Mouse (Mus musculus) kidney, embryonic 16.5 days (tissue): ENCODE data around the gene Chrna9. TPM values are rescaled to one million over a fixed set of nuclear protein-coding genes. Genes with fewer than 3 reads are reported as not detected.

ENCODE experiments used
- ATAC-seq: fragments of 200-750 bp; cut with Nextera tagmentation; 2 replicates; pipeline ENCODE4 v1.8.0; 2017; ENCODE audit warnings: moderate TSS enrichment; ENCODE audit not compliant: low FRiP score, low TSS enrichment
- H3K27ac ChIP-seq: fragments of 300-500 bp; sonication (generic); 2 replicates; pipeline ENCODE4 v1.5.1; 2014; ENCODE audit warnings: low read length
- H3K27me3 ChIP-seq: fragments of 300-500 bp; sonication (generic); 2 replicates; pipeline ENCODE4 v1.6.1; 2014; ENCODE audit warnings: low read length, control low read depth, mixed read lengths; ENCODE audit not compliant: insufficient read depth
- H3K36me3 ChIP-seq: fragments of 300-500 bp; sonication (generic); 2 replicates; pipeline ENCODE4 v1.6.1; 2014; ENCODE audit warnings: low read length, control low read depth, mixed read lengths; ENCODE audit not compliant: insufficient read depth
- H3K4me1 ChIP-seq: fragments of 300-500 bp; sonication (generic); 2 replicates; pipeline ENCODE4 v1.6.1; 2014; ENCODE audit warnings: low read length, control low read depth, mixed read lengths; ENCODE audit not compliant: insufficient read depth
- H3K4me2 ChIP-seq: fragments of 300-500 bp; sonication (generic); replicated peaks from 2 replicates; pipeline ENCODE4 v1.6.1; 2014; ENCODE audit warnings: low read depth, low read length
- H3K4me3 ChIP-seq: fragments of 300-500 bp; sonication (generic); 2 replicates; pipeline ENCODE4 v1.5.1; 2014; ENCODE audit warnings: mild to moderate bottlenecking, low read length
- H3K9ac ChIP-seq: fragments of 300-500 bp; sonication (generic); replicated peaks from 2 replicates; pipeline ENCODE4 v1.6.1; 2014; ENCODE audit warnings: low read length
- H3K9me3 ChIP-seq: fragments of 300-500 bp; sonication (generic); 2 replicates; pipeline ENCODE4 v1.6.1; 2016; ENCODE audit warnings: low read length, control low read depth
- WGBS: fragments of 180-500 bp; shearing (Covaris S2); extraction: QIAGEN DNeasy Blood & Tissue Kit; methylation state at CpG from one replicate; pipeline ENCODE4 v1.1.7; 2014; 5-methylcytosine and 5-hydroxymethylcytosine counted together
- polyA plus RNA-seq: library from polyadenylated mRNA; unstranded; fragments of >200 nt; fragmentation: Nextera tagmentation; extraction: Ambion mirVana; gene quantifications from 2 replicates; pipeline ENCODE4 v1.2.1, GENCODE M21; 2015

The Chrna9 gene
- polyA plus RNA-seq, 1 experiment from 2014 or later, result 0.30 TPM

DNA sequence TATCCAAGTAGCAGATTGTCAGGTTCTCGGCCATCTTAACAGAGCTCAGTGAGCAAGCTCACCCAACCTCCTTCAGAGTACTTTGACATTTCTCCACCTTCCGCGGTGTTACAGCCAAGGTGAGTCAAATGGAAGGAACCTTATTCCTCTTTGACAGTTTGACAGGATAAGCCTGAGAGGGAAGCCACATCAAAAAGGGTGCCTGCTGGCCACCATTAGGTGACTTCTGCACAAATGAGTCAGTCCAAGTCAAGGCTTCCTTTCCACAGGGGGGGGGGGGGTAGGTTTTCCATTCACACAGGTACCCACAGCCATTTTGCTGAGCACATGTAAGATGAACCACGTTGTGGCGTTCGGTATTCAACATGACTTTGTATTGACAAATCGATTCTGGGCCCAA is 20.4 kb upstream of the Chrna9 start:
- no peak overlapping the region for H3K9ac ChIP-seq
- no peaks in the 10 kb centered on the region for H3K9me3 ChIP-seq
- H3K4me2 ChIP-seq, result no peak overlapping the region
- ATAC-seq, result no peak
- H3K27me3 ChIP-seq, result no peaks in the 10 kb centered on the region
- WGBS, result 95% methylated on average over 7 of the region's 7 CpGs
- no peak overlapping the region for H3K4me3 ChIP-seq
- no peaks in the 10 kb centered on the region for H3K36me3 ChIP-seq
- H3K27ac ChIP-seq, result no peak overlapping the region
- no peaks in the 10 kb centered on the region for H3K4me1 ChIP-seq

DNA sequence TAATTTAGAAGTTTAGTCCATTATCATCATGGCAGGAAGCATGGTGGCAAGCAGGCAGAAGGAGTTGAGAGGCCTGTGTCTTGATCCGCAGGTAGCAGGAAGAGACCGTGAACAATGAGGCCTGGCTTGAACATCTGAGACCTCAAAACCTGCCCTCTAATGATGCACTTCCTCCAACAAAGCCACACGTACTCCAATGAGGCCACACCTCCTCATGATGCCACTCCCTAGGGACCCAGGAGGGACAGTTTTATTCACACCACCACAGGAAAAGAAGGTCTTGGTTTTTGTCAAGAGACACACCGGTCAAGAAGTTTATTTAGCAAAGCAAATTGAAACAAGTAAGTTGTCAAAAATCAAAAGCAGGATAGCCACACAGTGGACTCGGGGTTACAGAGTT is 17.8 kb upstream of the Chrna9 start:
- Histone ChIP-seq H3K4me2 (no peak overlapping the region), H3K27ac (no peak overlapping the region), H3K9ac (no peak overlapping the region), H3K36me3 (no peaks in the 10 kb centered on the region), H3K4me1 (0 out of 2 replicates have a peak, but pooled peaks cover 5% of the 10 kb centered on the region), H3K4me3 (no peak overlapping the region), H3K9me3 (no peaks in the 10 kb centered on the region), H3K27me3 (no peaks in the 10 kb centered on the region)
- WGBS, result 90% methylated on average over 5 of the region's 5 CpGs
- no peak for ATAC-seq

DNA sequence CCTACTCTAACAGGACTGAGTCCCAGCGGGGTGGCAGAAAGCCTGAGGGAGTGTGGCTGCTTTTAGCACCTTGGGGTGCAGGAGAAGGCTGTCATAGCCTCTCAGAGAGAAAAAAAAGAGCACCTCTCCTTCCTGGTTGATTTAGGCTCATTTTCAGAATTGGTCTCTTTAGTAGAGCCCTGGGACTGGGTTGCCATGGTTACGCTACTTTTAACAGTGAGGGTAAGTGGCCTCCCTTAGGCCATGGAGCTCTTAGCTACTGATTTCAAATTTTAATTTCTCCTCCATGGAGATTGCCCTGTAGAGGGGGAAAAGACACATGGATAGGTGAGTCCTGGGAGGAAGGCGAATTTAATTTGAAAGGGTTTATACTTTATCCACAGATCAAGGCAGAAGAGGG is 16.1 kb upstream of the Chrna9 start:
- Histone ChIP-seq H3K27me3 (no peaks in the 10 kb centered on the region), H3K4me3 (no peak overlapping the region), H3K9me3 (no peaks in the 10 kb centered on the region), H3K27ac (no peak overlapping the region), H3K36me3 (no peaks in the 10 kb centered on the region), H3K4me1 (0 out of 2 replicates have a peak, but pooled peaks cover 5% of the 10 kb centered on the region), H3K9ac (no peak overlapping the region), H3K4me2 (no peak overlapping the region)
- WGBS, result 86% methylated on average over 3 of the region's 3 CpGs
- ATAC-seq, result no peak

DNA sequence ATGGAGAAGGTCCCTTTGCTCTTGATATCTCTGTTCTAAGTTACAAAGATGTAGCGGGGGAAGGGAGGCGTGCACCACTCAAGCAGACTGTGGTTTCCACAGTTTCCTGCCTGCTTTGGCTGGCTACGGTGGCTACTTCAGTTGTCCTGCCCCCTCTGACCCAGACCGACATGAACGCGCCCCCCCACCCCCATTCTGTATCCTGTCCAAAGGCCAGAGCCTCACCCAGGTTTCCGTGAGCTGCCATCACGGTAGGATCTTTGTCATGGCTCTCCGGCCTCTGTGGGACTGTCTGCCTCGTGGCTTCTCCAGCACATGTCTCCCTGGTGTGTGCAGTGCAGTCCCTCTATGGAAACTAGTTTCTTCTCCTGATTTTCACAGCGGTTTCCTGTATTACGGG is 15.4 kb upstream of the Chrna9 start:
- 75% methylated on average over 12 of the region's 12 CpGs for WGBS
- H3K4me2 ChIP-seq, result no peak overlapping the region

DNA sequence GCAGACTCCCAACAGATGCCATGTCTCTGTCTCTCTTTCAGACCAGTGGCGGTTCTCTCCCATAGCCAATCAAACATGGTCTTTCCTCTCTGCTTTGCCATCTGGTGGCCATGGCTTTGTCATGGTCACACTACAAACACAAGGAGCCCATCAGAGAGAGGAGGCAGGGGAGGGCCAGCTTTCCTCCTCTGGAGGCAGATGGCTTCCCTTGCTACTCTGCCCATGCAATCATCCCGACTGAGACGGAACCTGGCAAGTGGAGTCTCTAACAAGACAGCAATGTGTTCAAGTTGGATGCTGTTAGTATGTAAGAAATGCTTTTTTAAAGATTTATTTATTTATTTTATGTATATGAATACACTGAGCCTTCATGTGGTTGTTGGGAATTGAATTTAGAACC is 14.8 kb upstream of the Chrna9 start:
- ATAC-seq, result no peak
- 95% methylated on average over 3 of the region's 3 CpGs for WGBS
- H3K4me3 ChIP-seq, result no peak overlapping the region
- no peak overlapping the region for H3K27ac ChIP-seq
- no peak overlapping the region for H3K9ac ChIP-seq
- H3K27me3 ChIP-seq, result no peaks in the 10 kb centered on the region
- no peaks in the 10 kb centered on the region for H3K9me3 ChIP-seq
- no peak overlapping the region for H3K4me2 ChIP-seq
- 0 out of 2 replicates have a peak, but pooled peaks cover 5% of the 10 kb centered on the region for H3K4me1 ChIP-seq
- no peaks in the 10 kb centered on the region for H3K36me3 ChIP-seq

More for the DNA sequence above, 15.4 kb upstream of the Chrna9 start:
- no peak for ATAC-seq
- Histone ChIP-seq H3K27ac (no peak overlapping the region), H3K9me3 (no peaks in the 10 kb centered on the region), H3K4me1 (0 out of 2 replicates have a peak, but pooled peaks cover 5% of the 10 kb centered on the region), H3K9ac (no peak overlapping the region), H3K36me3 (no peaks in the 10 kb centered on the region), H3K27me3 (no peaks in the 10 kb centered on the region), H3K4me3 (no peak overlapping the region)

DNA sequence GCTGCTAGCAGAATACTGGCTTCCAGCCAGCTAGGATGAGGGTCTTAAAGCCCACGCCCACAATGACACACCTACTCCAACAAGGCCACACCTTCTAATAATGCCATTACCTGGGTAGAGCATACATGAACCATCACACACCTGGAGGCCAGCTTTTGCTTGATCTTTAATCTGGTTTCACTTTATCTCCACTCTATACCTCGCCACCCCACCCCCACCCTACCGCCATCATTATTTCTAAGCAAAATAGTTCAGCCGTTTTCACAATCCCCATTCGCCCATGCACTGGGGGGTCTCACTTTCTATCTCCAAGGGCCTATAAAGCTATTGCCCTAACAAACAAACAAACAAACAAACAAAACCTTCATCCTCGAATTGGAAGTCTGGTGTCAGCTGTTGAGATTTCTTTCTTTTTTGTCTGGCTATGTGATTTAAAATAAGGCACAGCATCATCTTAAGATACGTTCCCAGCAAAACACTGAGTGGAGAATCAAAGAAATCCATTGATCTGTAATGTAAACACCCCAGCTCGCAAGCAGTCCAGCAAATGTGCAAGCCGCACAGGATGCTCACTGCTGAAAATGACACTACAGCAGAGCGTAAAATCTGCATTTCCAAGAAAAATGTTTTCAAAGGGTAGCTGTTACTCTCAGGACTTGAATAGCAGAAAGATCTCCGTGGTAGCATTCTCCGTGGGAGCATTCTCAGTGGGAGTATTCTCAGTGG is 13.9 kb upstream of the Chrna9 start:
- Histone ChIP-seq H3K36me3 (no peaks in the 10 kb centered on the region), H3K4me2 (no peak overlapping the region), H3K9me3 (no peaks in the 10 kb centered on the region), H3K9ac (no peak overlapping the region), H3K4me1 (0 out of 2 replicates have a peak, but pooled peaks cover 5% of the 10 kb centered on the region), H3K4me3 (no peak overlapping the region), H3K27me3 (no peaks in the 10 kb centered on the region), H3K27ac (no peak overlapping the region)
- 79% methylated on average over 12 of the region's 12 CpGs for WGBS
- no peak for ATAC-seq

DNA sequence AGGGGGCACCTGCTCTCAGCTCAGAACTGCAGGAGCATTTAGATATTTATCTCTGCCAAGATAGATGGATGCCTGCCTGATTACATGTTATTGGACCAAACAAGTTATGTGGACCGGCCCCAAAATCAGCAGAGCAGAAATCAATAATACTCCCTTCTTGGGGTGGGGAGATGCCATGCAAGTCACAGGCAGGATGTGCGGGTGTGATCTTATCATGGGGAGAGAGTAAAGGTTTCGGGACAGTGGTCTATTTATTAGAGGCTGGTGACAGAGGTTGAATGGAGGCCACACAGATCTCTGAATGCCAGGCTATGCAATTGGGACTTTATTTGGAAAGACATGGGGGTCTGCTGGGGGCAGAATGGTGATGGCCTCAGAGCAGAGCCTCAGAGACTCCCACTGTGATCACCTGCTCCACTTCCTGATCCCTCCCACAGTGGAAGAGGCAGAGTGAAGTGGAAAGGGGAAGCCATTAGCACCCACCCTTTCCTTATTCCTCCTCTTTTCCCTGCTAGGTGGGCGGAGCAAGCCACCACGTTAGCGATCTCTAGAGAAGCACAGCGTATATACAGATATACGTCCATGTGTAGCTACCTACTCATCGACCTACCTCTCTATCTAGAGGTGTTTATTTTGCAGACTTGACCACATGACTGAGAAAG is 13.1 kb upstream of the Chrna9 start:
- Histone ChIP-seq H3K4me3 (no peak overlapping the region), H3K4me2 (no peak overlapping the region), H3K27me3 (no peaks in the 10 kb centered on the region), H3K27ac (no peak overlapping the region), H3K4me1 (0 out of 2 replicates have a peak, but pooled peaks cover 5% of the 10 kb centered on the region), H3K36me3 (no peaks in the 10 kb centered on the region), H3K9me3 (no peaks in the 10 kb centered on the region), H3K9ac (no peak overlapping the region)
- no peak for ATAC-seq
- WGBS, result 61% methylated on average over 9 of the region's 9 CpGs

DNA sequence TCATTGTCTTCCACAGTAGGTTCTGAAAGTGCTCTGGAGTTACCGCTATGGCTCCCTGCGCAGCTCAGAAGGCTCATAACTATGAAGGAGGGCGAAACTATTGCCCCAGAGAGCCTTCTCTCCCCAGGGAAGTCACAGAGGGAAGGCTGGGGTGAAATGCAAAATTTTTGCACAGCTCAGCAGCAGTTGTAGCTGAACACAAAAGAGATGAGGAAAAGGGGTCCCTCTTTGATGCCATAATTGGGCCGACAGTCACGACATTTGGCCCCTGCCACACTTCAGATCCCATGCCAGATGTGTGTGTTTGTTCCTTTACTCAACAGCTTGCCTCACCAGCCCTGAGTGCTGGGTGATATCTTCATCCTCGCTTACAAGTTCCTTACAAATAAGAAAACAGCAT is 8.1 kb upstream of the Chrna9 start:
- Histone ChIP-seq H3K4me3 (no peak overlapping the region), H3K4me1 (no peaks in the 10 kb centered on the region), H3K9ac (no peak overlapping the region), H3K9me3 (no peaks in the 10 kb centered on the region), H3K27me3 (no peaks in the 10 kb centered on the region), H3K4me2 (no peak overlapping the region), H3K36me3 (no peaks in the 10 kb centered on the region), H3K27ac (no peak overlapping the region)
- ATAC-seq, result no peak
- WGBS, result 72% methylated on average over 6 of the region's 6 CpGs

DNA sequence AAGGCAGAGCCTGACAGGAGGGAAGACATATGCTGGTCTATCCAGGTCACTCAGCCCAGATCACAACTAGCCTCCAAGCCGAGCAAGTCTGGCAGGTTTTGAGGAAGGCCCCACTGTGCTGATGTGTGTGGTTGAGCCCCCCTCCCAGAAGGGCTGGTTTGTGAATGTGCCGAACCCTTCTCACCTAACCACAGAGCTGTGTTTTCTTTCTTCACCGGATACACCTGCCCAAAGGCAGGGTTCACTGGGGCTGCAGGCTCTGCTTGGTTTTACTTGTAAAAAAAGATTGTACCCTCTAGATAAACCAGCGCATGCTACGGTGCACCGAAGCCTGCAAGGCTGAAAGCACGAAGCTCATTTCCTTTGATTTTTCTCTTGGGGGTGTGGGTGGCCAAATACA is 5.6 kb upstream of the Chrna9 start:
- H3K9ac ChIP-seq, result no peak overlapping the region
- no peaks in the 10 kb centered on the region for H3K9me3 ChIP-seq
- no peaks in the 10 kb centered on the region for H3K36me3 ChIP-seq
- no peak overlapping the region for H3K4me3 ChIP-seq
- H3K27me3 ChIP-seq, result no peaks in the 10 kb centered on the region
- 53% methylated on average over 7 of the region's 7 CpGs for WGBS
- 0 out of 2 replicates have a peak, but pooled peaks have one; percentile 31 for ATAC-seq
- no peaks in the 10 kb centered on the region for H3K4me1 ChIP-seq
- no peak overlapping the region for H3K27ac ChIP-seq
- no peak overlapping the region for H3K4me2 ChIP-seq

DNA sequence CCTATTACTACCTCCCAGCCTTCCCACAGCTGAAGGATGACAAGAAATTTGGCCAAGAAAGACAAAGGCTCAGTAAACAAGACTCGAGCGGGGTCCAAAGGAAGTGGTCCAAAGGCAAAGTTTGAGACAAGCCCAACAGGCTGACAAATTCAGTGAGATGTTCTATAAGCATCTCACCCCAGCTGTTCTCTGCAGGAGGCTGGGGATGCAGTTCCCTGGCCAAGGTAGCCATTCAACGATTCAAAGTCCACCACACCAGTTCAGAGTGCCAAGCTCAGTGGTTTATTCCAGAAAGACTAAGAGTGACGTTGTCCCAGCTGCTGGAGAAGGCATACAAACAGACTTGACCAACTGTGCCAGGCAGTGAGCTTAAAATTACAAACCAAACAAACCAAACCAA is 4.5 kb upstream of the Chrna9 start:
- 75% methylated on average over 4 of the region's 4 CpGs for WGBS
- H3K4me3 ChIP-seq, result no peak overlapping the region
- no peak for ATAC-seq

More for the DNA sequence above, 4.5 kb upstream of the Chrna9 start:
- H3K36me3 ChIP-seq, result no peaks in the 10 kb centered on the region
- no peaks in the 10 kb centered on the region for H3K4me1 ChIP-seq
- no peak overlapping the region for H3K4me2 ChIP-seq
- no peak overlapping the region for H3K27ac ChIP-seq
- H3K9ac ChIP-seq, result no peak overlapping the region
- no peaks in the 10 kb centered on the region for H3K27me3 ChIP-seq
- H3K9me3 ChIP-seq, result no peaks in the 10 kb centered on the region
